Mouse (Mus musculus): ENCODE data around the gene Cdca5.
A peak's percentile ranks its signal among the peaks of the same experiment; 100 is the strongest.

Gene Cdca5

GRCm38 (mm10) chr19:6141394-6141749 lies 56.6 kb downstream of the Cdca5 start, which contains the start of gene Arl2:
Gene Arl2, minus strand, starts transcription at chr19:6141548.
- peak; percentile 71 to 83 for DNase-seq (ENCODE audit: low spot score in 2 of 2)

Measured in spleen, postnatal 36 days (tissue).